Mouse (Mus musculus): ENCODE data around the gene Cdc42ep3. TPM values are rescaled to one million over a fixed set of nuclear protein-coding genes. Genes with fewer than 3 reads are reported as not detected.

The Cdc42ep3 gene
- polyA plus RNA-seq, 1 experiment from 2014 or later = 42.8 TPM

- no peaks in the 10 kb centered on the region for H3K36me3 ChIP-seq
- no peak for ATAC-seq (ENCODE audit: insufficient number of reproducible peaks, low FRiP score)
- H3K27me3 ChIP-seq (replicated peaks) = no peaks in the 10 kb centered on the region
- WGBS = 46% methylated on average over 13 of the region's 13 CpGs
- H3K27ac ChIP-seq (ENCODE audit: poor library complexity, severe bottlenecking) = no peak overlapping the region
- no peak overlapping the region for H3K4me3 ChIP-seq
- H3K9ac ChIP-seq = no peak overlapping the region
- H3K4me1 ChIP-seq (replicated peaks) = 0 out of 2 replicates have a peak, but pooled peaks cover 3% of the 10 kb centered on the region
- 0 out of 2 replicates have a peak, but pooled peaks cover 3% of the 10 kb centered on the region for H3K9me3 ChIP-seq (replicated peaks)
- no peak overlapping the region for H3K4me2 ChIP-seq
These were observed 67.6 kb downstream of the Cdc42ep3 start for GRCm38 (mm10) chr17:79287302-79287701.

- 75% methylated on average over 6 of the region's 6 CpGs for WGBS
- Histone ChIP-seq H3K27me3 (replicated peaks) (no peaks in the 10 kb centered on the region), H3K9me3 (replicated peaks) (0 out of 2 replicates have a peak, but pooled peaks cover 3% of the 10 kb centered on the region), H3K27ac (ENCODE audit: poor library complexity, severe bottlenecking) (no peak overlapping the region), H3K9ac (no peak overlapping the region), H3K4me3 (no peak overlapping the region), H3K4me2 (no peak overlapping the region), H3K36me3 (no peaks in the 10 kb centered on the region), H3K4me1 (replicated peaks) (0 out of 2 replicates have a peak, but pooled peaks cover 3% of the 10 kb centered on the region)
- ATAC-seq (ENCODE audit: insufficient number of reproducible peaks, low FRiP score) = no peak
These were observed 69.8 kb downstream of the Cdc42ep3 start for GRCm38 (mm10) chr17:79285030-79285601.

Data from heart, embryonic 12.5 days (tissue).